Mouse (Mus musculus) induced T-regulatory cell, adult 2 months (primary cell): ENCODE results near the gene Pigz.
"Not testable (repeated sequence)": the region's sequence is repeated elsewhere in the genome, so short reads cannot be mapped to it uniquely, and the experiment has no call there.

ENCODE experiments used
- DNase-seq: peaks from one replicate; pipeline ENCODE4 v3.0.0-alpha.2; 2012; ENCODE audit warnings: low read depth

Gene Pigz

DNA sequence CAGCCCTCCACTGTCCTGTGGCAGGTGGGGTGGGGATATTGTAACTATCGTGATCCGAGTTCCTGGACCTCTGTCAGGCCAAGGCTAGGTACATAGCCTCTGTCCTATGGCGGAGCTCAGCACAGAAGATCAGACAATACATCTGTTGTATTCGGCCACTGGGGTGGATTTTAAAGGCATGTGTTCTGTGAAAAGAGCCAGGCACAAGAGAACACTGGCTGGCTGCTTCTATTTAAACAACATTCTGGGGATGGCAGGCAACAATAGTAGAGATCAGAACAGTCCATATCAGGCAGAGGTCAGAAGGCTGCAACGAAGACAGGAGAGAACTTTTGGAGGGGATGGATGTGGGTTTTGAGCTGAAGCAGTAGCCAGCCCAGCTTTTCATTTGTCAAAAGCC lies 1.4 kb upstream of the Pigz start:
- no peak for DNase-seq

DNA sequence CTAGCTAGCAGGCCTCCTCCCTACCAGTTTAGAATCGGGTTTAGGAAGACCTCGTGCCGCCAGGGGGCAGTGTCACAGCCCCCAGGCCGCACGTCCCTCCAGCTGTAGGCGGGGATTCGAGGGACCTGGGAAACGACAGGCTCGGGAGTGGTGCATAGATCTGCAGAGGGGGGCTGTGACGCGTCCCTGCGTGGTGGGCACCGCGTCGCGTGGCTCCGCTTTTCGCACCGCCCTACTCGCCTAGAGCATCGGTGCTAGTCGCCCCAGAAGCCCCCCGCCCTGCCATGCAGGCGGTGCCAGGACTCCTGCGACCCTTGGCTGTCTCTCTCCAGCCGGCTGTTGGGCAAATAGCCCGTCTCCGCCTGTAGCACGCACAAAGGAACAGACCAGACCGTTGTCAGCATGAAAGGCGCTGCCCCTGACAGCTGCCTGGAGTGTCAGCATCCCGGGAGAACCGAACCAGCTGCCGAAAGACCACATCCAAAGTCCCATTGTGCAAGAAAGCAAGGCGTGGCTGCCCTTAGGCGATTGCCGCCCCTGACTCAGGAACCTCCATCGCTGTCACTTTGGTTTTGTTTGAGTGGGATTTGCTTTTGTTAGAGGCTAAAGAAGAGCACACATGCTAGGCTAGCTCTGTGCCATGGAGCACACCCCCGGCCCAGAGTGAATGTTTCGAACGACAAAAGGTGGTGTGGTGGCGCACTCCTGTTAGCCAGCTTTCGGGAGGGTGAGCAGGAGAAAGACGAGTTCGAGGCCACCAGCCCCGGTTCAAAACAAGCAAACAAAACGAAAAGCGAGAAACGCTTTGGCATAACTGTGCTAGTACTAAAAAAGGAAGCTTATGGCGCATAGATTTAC lies 582 bp upstream of the Pigz start:
- DNase-seq: peak; percentile 88

DNA sequence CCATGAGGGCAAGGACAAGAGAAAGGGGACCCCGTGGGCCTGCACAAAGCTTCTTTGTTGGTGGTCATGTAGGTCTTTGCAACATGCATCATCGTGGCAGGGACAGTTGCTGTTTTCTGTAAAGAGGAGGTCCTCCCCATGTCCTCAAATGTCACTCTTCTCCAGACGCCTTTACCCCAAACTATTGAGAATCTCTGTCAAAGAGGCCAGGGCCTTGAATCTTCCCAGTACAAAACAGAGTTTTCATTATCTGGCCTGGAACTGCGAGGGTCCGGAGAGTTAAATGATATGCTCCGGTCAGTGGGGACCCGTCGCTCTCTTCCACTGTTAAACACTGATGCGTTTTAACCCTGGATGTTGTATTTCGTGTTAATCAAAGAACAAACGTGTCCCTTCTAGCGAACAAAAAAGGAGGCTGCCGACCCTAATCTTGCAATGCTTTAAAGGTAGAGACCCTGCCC lies 929 bp downstream of the Pigz start:
- DNase-seq: peak; percentile 26

DNA sequence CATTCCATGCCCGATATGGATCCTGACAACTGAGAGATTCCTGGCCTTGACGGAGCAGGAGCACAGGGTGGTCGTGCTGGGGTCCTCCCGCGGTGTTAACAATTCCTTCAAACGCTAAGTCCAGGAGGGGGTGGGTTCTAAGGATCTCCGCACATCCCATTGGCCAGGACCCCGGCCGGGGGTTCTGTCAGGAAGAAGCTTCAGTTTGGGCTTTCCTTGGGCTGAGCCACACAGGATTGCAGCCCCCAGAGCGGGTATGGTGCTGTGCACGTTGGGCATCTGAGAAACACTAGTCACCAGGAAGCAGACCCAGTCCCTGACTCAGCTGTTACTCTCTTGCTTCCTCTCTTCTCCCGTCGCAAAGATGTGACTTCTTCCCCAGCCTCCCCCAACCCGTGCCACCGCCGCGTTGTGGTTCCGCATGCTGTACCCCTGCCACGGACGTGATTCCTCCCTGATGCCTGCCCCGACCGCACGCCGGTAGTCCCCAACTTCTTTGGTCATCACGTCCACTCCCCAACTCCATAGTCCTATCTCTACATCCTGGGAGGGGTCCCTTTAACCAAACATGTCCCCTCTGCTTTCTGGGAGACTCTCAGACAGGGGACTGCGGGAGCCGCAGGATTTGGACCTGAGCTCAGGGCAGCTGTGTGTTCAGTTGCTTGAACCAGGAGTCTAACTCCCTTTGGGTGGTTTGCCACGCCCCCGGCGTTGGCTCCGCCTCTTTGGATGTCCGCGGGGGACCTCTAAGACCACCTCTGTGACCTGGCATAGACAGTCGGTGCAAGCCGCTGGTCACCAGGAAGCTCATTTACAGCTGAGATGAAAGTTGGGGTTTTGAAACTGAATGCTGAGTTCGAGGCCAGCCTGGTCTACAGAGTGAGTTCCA lies 1.7 kb downstream of the Pigz start:
- peak; percentile 52 for DNase-seq

DNA sequence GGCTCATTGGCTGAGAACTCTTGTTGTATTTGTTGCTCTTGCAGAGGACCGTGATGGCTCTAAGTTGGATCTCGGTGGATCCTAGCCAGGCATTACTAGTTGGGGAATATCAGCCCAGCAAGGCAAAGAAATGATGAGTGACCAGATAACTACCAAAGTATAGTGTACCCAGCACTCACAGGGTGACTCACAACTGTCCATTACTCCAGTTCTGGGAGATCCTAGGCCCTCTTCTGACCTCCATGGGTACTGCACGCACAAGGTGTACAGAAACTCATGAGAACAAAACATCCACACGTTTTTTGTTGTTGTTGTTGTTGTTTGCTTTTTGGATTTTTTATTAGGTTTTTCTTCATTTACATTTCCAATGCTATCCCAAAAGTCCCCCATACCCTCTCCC lies 2.9 kb downstream of the Pigz start:
- peak; percentile 36 for DNase-seq

DNA sequence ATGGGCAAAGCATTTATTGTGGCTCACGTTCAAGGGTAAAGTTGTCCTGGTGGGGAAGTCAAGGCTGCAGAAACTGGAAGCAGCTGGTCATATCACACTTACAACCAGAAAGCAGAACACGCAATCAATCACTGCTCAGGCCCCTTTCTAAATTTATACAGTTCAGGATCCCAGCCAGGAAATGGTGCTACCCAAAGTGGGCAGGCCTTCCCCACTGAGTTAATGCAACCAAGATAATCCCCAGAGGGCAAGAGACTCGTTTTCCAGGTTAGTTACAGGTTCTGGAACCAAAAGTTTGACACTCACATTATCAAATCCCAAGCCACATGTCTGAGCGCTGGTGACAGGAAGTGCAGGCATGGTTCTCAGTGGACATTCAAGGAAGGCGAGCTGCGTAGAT lies 5.2 kb downstream of the Pigz start:
- DNase-seq: no peak

DNA sequence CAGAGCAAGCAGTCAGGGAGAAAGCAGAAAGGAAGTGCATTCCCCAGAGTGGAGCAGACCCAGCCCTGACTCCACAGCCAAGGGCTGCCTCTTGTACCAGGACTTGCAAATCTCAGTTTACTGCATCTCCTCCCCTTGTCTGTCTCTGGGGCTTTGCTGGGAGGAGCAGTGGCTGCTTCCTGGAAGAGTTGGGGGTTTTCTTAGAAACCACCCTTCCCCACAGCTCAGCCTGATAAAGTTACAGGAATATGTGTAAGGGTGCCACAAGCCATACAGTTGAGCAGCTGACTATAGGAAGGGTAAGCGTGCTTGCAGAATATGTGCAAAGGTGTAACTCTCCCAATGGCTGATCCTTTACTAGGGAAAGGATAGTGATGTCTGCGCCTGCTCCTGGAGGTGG lies 6.9 kb downstream of the Pigz start:
- DNase-seq: peak; percentile 38

DNA sequence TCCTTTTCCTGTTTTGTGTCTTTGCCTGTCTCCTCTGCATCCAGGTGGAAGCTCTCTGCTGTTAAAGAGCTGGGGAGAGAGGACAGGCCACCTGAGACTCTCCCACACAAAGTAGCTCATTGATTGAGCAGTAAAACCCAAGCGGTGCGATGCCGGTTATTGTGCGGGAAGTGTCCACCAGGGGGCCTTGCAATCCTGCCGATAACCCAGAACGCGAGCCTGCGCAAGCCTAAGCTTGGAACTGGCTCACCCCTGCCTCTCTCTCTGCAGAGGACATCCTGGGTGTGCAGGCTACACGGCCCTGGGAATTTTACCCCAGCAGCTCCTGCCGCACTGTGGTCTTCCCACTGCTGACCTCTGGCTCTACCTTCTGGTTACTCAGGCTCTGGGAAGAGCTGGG lies 10.3 kb downstream of the Pigz start:
- DNase-seq: peak; percentile 87

DNA sequence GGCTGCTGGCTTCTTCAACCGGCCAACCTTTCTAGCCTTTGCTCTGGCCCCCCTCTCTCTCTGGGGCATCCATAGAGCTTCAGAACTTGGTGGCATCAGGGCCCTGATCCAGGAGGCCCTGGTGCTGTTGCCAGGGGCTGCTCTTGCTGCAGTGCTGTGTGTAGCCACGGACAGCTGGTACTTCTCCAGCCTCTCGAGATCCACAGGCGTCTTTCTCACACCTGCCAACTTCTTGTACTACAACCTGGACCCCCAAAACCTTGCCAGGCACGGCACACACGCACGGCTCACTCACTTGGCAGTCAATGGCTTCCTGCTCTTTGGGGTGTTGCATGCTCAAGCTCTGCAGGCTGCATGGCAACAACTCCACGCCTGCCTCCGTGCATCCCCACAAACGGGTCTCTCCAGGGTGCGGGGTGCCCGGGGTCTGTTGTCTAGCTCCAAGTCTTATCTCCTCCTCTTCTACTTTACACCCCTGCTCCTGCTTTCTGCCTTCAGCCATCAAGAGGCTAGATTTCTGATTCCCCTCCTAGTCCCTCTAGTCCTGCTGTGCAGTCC lies 11.1 kb downstream of the Pigz start:
- DNase-seq: no peak

DNA sequence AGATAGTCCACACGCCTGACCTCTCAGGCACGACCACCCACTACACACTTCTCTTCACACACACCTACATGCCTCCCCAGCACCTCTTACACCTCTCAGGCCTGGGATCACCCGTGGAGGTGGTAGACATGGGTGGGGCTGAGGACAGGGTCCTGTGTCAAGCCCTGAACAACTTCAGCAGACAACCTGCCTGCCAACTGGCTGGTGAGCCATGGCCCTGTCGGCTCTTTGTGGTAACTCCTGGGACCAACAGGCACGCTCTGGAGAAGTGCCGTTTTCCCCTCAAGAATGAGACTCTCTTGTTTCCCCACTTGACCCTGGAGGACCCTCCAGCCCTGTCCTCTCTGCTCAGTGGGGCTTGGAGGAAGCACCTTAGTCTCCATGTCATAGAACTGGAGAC lies 11.7 kb downstream of the Pigz start:
- no peak for DNase-seq

DNA sequence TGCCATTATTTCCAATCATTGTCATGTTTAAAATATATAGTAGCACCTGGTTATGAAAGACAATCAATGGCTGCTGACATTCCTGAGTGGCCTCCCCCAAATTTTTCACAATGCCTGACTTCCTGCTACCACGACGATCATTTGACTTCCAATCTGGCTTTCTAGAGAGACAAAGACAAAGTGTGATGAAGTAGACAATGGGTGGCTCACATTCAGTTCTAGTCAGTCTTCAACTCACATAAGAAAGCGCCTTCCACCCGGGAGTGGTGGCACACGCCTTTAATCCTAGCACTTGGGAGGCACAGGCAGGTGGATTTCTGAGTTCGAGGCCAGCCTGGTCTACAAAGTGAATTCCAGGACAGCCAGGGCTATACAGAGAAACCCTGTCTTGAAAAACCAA lies 12.3 kb downstream of the Pigz start:
- not testable (repeated sequence) for DNase-seq

DNA sequence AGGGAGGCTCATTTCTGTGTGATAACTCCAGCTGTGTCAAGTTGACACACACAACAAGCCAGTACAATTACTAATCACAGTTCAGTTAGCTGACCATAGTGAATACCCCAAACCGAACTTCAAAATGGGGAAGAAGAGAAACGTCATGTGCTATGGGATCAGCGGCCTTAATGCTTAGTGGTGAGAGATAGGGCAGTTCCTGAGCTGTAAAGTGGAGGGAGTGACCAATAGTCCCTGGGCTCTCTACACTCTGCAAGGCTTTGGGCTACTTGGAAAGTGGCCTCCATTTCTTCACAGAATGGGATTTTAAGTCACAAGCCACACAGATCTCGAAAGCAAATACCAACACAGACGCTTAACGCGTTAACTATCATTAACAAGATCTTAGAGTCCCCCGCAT lies 13.7 kb downstream of the Pigz start:
- DNase-seq: no peak

DNA sequence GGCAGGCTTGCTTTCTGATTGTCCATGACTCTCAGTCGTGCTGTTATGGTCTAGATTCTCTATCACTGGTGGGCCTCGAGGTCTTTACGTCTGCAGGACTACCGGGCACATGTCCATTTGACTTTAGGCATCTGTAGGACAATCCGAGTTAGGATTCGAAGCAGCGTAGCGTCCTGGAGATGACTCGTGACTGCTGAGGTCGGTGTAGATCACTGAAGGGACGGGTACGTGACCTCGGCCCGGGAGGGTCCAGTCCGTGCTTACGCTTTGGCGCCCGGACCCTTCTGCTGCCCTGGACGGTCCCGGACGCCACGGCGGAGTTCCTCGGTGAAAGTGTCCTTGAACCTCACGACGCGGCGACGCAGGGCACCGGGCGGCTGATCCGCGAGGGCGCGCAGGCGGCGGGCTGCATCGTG lies 14.3 kb downstream of the Pigz start:
- DNase-seq: no peak

DNA sequence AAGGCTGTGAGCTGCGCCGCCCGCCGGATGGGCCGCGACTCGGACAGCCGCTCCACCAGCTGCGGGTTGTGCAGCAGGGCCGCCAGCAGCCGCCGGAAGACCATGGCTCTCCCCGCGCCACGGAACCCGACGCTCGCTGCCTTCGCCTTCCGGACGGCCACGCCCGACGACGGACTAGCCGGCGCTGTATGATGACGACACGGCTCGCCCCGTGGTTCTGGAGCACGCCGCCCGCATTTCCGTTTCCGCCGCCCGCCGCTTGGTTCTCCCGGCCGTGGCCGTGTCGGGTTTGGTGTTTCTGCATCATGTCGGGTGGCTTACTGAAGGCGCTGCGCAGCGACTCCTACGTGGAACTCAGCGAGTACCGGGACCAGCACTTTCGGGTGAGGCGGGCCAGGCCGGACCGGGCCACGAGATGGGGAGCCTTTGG lies 14.7 kb downstream of the Pigz start, which contains the start of the genes 0610012G03Rik and Ncbp2:
TSS of gene 0610012G03Rik (minus strand) at position 150 of the 430 bp plus-strand sequence.
TSS of gene Ncbp2 (plus strand) at position 169 of the 430 bp plus-strand sequence.
- DNase-seq: peak; percentile 96

DNA sequence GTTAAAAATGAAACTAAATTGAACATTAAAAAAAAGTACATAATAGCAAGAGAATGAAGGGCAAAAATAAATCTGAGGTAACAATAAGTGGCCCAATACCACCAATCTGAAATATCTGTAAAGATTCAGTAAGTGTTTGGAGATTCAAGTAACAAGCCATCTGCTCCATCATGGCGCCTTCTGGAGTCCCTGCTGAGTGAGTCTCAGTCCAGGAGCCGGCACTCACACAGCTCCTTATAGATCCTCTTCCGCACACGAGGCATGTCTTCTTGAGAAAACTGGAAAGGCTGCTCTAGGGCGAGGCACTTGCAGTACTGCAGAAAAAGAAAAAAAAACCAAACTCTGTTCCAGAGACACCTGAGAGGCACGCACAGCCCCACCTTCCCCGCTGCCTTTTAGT lies 29.6 kb downstream of the Pigz start:
- no peak for DNase-seq

DNA sequence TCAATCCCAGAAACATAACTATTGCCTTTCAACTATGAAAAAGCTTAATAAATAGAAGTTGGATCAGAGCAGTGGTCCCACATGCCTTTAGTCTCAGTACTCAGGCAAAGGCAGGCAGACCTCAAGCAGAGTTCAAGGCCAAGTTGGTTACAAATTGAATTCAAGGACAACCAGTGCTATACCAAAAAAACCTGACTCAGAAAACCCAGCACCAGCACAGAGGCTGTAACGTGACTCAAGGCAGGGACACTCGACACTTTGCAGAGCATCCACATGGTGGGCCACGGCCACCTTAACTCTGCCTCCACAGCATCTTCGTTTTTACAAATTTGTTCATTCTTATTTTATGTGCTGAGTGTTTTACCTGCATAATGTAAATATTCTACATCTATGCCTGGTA lies 41.6 kb downstream of the Pigz start:
- no peak for DNase-seq

DNA sequence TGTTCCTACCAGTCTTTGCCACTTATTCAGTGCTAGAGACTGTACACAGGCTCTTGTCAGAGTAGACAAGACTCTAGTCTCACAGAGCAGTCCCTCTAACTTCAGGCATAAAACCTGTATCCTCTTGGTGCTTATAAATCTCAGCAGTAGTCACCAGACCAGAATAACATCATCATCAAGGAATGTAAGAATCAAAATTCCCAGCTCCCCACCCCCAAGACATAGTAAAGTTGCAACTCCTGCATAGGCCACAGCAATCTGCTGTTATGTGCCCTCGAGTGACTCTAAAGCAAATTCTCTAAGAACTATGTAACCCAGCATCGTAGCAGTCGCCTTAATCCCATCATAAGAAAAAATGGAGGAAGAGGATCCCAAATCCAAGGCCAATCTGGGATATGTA lies 45.9 kb downstream of the Pigz start:
- DNase-seq: no peak

DNA sequence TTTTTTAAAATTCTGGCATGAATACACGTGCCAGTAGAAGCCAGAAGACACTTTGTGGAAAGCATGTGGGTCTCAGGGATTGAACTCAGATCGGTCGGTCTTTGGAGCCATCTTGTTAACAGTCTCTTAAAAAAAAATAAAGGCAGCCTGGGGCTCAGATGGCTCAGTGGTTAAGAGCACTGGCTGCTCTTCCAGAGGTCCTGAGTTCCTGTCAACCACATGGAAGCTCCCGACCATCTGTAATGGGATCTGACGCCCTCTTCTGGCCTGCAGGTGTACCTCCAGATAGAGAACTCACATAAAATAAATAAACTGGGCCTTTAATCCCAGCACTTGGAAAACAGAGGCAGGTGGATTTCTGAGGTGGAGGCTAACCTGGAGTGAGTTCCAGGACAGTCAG lies 47.3 kb downstream of the Pigz start:
- DNase-seq: no peak

DNA sequence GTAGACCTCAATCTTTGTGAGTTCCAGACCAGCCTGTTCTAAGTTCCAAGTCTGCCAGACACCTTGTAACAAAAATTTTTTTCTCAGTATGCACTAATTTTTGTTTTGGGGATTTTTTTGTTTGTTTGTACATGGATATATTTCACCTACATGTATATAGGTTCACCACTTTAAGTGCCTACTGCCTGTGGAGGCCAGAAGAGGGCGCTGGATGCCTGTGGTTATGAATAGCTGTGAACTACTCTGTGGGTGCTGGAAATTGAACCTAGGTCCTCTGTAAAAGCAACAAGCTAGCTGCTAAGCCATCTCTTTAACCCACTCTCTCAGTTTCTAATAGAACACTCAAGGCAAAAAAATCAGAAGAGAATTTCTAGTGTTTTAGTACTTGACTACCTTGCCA lies 58.4 kb downstream of the Pigz start:
- peak; percentile 45 for DNase-seq

DNA sequence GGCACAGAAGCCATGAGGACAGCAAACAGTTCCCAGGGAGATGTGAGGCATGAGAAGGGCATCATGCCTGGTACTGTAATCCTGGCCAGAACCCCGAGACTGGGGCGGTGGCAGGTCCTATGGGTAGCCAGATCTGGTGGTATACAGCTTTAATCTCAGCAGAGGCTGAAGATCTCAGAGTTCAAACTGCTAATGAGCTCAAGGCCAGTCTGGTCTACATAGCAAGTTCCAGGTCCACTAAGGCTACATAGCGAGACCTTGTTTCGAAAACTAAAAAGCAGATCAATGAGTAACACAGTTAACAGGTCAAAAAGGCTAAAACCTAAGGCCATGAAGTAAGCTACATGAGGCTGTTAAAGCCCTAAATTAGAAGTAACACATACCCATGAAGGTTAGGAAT lies 59.5 kb downstream of the Pigz start:
- DNase-seq: no peak

DNA sequence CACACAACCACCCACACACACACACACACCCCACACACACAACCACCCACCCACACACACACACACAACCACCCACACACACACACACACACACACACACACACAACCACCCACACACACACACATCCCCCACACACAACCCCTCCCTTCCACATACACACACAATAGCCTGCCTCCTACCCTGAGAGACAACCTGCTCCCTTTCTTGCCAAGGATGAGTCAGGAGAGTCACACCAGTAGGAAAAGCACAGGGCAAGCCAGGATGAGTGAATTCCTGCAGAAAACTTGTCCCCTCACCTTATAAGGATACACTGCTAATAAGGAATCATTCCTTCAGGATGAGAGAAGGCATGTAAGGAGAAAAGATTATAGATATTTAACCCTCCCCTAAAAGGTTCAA lies 60.3 kb downstream of the Pigz start:
- no peak for DNase-seq
